Mouse (Mus musculus) hindbrain, embryonic 11.5 days (tissue): Measurements from ENCODE around the gene Spcs2. TPM values are rescaled to one million over a fixed set of nuclear protein-coding genes. Genes with fewer than 3 reads are reported as not detected.
"Not testable (repeated sequence)": the region's sequence is repeated elsewhere in the genome, so short reads cannot be mapped to it uniquely, and the experiment has no call there.

ENCODE experiments used
- ATAC-seq: fragments of 200-750 bp; cut with Nextera tagmentation; 2 replicates; pipeline ENCODE4 v1.8.0; 2017; ENCODE audit warnings: mild to moderate bottlenecking, moderate TSS enrichment, moderate library complexity; ENCODE audit not compliant: low FRiP score
- DNase-seq: peaks from one replicate; pipeline ENCODE4 v3.0.0-alpha.2; 2015; ENCODE audit warnings: low spot score
- H3K27ac ChIP-seq: fragments of 300-500 bp; sonication (generic); 2 replicates; pipeline ENCODE4 v1.5.1; 2014; ENCODE audit warnings: mild to moderate bottlenecking, low read depth, low read length
- H3K27me3 ChIP-seq: fragments of 300-500 bp; sonication (generic); 2 replicates; pipeline ENCODE4 v1.6.1; 2014; ENCODE audit warnings: mild to moderate bottlenecking, low read length, moderate library complexity, mixed read lengths; ENCODE audit not compliant: control insufficient read depth, insufficient read depth
- H3K36me3 ChIP-seq: fragments of 300-500 bp; sonication (generic); 2 replicates; pipeline ENCODE4 v1.6.1; 2014; ENCODE audit warnings: mild to moderate bottlenecking, low read length, moderate library complexity, mixed read lengths; ENCODE audit not compliant: control insufficient read depth, insufficient read depth
- H3K4me1 ChIP-seq: fragments of 300-500 bp; sonication (generic); replicated peaks from 2 replicates; pipeline ENCODE4 v1.6.1; 2014; ENCODE audit warnings: low read length, mixed read lengths; ENCODE audit not compliant: control insufficient read depth, insufficient read depth
- H3K4me2 ChIP-seq: fragments of 300-500 bp; sonication (generic); replicated peaks from 2 replicates; pipeline ENCODE4 v1.6.1; 2014; ENCODE audit warnings: mild to moderate bottlenecking, low read depth, low read length
- H3K4me3 ChIP-seq: fragments of 300-500 bp; sonication (generic); 2 replicates; pipeline ENCODE4 v1.5.1; 2014; ENCODE audit warnings: low read depth, low read length
- H3K9ac ChIP-seq: fragments of 300-500 bp; sonication (generic); 2 replicates; pipeline ENCODE4 v1.6.1; 2014; ENCODE audit warnings: low read depth, low read length
- H3K9me3 ChIP-seq: fragments of 300-500 bp; sonication (generic); 2 replicates; pipeline ENCODE4 v1.6.1; 2016; ENCODE audit warnings: low read length; ENCODE audit not compliant: control insufficient read depth
- WGBS: fragments of 180-500 bp; shearing (Covaris S2); extraction: QIAGEN DNeasy Blood & Tissue Kit; methylation state at CpG from one replicate; pipeline ENCODE4 v1.1.7; 2014; 5-methylcytosine and 5-hydroxymethylcytosine counted together
- polyA plus RNA-seq: library from polyadenylated mRNA; unstranded; fragments of >200 nt; fragmentation: Nextera tagmentation; extraction: Ambion mirVana; gene quantifications from 2 replicates; pipeline ENCODE4 v1.2.1, GENCODE M21; 2014

Gene Spcs2
- polyA plus RNA-seq, 1 experiment from 2014 or later: 356 TPM

DNA sequence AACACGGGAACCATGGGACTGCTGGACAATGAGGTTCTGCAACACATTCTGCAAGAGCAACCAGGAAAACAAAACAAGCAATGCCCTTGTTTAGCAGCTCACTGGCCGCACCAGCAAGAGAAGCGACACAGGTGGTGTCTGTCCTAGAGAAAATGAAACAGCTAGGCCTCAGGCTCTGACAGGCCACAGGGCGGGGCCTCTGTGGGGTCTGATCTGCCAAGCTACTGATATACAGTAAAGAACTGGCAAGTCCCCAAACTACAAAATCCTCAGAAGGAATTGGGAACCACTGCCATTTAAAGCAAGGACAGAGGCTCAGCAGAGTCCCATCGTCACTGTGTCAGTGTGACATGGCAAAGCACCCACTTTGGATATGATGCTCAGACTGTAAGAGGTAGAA, 40.8 kb downstream of the Spcs2 start:
- H3K27me3 ChIP-seq: no peaks in the 10 kb centered on the region
- H3K9ac ChIP-seq: no peak overlapping the region
- no peak for ATAC-seq
- no peak overlapping the region for H3K27ac ChIP-seq
- no peak for DNase-seq
- no peaks in the 10 kb centered on the region for H3K36me3 ChIP-seq
- no peaks in the 10 kb centered on the region for H3K4me1 ChIP-seq
- H3K4me2 ChIP-seq: no peak overlapping the region
- no peak overlapping the region for H3K4me3 ChIP-seq
- 82% methylated on average over 5 of the region's 5 CpGs for WGBS
- no peaks in the 10 kb centered on the region for H3K9me3 ChIP-seq

DNA sequence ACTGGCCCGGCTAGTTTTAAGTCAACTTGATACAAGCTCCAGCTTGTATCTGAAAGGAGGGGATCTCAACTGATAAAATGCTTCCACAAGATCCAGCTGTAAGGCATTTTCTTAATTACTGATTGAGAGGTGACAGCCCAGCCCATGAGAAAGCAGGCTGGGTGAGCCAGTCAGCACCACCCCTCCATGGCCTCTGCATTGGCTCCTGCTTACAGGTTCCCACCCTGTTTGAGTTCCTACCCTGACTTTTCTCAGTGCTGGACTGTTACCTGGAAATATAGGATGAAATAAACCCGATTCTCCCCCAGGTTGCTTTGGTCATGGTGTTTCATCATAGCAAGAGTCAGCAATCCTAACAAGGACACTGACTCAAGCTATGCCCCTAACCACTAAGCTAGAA, 41.3 kb downstream of the Spcs2 start:
- no peak for ATAC-seq
- Histone ChIP-seq H3K4me3 (no peak overlapping the region), H3K4me2 (no peak overlapping the region), H3K4me1 (no peaks in the 10 kb centered on the region), H3K27ac (no peak overlapping the region), H3K9ac (no peak overlapping the region), H3K27me3 (no peaks in the 10 kb centered on the region), H3K36me3 (no peaks in the 10 kb centered on the region), H3K9me3 (no peaks in the 10 kb centered on the region)
- DNase-seq: no peak
- WGBS: 84% methylated on average over 2 of the region's 2 CpGs

DNA sequence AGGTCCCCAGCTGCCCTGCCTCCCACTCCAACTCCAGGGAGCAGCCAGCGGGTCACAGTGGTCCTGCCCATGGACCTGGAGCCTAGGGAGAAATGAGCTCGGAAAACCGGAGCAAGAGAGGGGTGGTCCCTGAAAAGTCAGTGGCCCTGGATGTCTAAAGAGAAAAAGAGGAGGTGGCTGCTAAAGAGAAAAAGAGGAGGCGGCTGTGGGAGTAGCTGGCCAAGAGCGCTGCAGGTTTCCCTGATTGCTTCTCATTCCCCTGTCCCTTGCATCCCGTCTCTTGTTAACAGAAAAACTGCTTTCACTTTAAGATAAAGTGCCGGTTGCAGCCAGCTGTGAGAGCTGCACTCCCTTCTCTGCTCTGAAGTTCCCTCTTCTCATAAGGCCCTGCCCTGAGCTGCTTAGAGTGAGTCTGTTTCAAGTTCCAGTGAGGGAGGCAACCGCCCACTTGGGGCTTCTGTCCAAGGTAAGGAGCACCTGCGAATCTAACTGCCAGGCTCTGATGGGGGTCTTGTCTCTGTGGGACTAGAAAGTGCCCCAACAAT, 45.0 kb downstream of the Spcs2 start:
- H3K9ac ChIP-seq, H3K9me3 ChIP-seq, H3K4me2 ChIP-seq, H3K4me1 ChIP-seq, ATAC-seq, H3K27me3 ChIP-seq, H3K4me3 ChIP-seq, DNase-seq, H3K36me3 ChIP-seq, H3K27ac ChIP-seq: not testable (repeated sequence)
- 24% methylated on average over 9 of the region's 9 CpGs for WGBS

DNA sequence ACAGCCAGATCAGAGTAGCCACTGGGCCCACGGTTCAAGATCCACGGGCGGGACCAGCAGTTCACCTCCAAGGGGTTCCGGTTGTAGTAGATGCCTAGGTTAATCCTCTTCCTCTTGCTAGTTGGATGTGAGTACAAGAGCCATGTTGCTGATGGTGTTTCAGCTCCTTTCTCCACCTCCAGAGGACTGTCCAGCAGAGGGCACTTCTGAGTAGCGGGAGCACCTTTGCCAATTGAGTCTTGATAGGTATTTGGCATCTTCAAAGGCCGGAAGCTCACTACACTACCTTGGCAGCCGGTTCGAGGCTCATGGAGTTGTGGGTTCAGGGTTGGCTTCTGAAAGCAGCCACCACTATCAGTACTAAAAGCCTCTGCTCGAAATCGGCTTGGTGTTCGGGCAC, 49.9 kb downstream of the Spcs2 start:
- Histone ChIP-seq H3K9ac (no peak overlapping the region), H3K27me3 (no peaks in the 10 kb centered on the region), H3K36me3 (no peaks in the 10 kb centered on the region), H3K4me2 (no peak overlapping the region), H3K4me1 (no peaks in the 10 kb centered on the region), H3K27ac (no peak overlapping the region), H3K9me3 (no peaks in the 10 kb centered on the region), H3K4me3 (no peak overlapping the region)
- DNase-seq (no peak), ATAC-seq (no peak)
- WGBS: 91% methylated on average over 11 of the region's 11 CpGs

DNA sequence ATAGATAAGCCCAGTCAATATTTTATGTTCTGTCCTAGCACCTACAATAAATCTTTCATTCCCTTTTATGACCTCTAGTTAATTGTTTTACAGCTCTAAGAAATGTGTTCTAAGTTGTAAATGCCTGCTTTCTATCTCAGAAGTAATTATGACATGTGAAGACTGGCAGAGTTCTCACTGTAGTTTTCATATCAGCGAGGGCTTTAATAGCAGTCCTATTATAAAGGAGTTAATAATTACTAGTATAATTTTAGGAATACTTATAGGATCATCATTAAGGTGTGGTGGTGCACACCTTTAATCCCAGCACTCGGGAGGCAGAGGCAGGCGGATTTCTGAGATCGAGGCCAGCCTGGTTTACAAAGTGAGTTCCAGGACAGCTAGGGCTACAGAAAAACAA, 51.6 kb downstream of the Spcs2 start:
- H3K9me3 ChIP-seq: no peaks in the 10 kb centered on the region
- ATAC-seq (no peak), DNase-seq (no peak)
- H3K27ac ChIP-seq: no peak overlapping the region
- H3K9ac ChIP-seq: no peak overlapping the region
- H3K36me3 ChIP-seq: no peaks in the 10 kb centered on the region
- 95% methylated on average over 4 of the region's 4 CpGs for WGBS
- H3K27me3 ChIP-seq: no peaks in the 10 kb centered on the region
- no peak overlapping the region for H3K4me2 ChIP-seq
- no peak overlapping the region for H3K4me3 ChIP-seq
- no peaks in the 10 kb centered on the region for H3K4me1 ChIP-seq

DNA sequence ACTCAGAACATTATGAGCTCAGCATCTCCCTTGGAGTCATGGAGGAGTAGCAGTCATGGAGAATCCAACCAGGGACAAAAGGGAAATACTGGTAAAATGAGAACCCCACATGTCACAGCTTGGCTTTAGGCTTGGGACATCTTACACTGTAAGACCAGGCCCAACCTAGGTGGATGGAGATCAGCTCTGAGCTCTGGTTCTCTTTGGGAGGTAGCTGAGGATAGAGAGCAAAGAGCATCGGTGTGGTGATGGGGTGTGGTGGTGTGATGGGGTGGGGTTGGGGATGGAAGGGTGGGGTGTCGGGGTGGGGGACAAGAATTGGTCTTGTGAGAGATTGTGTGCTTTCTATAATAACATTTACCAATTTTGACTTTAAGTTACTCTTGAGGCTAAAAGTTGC, 52.4 kb downstream of the Spcs2 start:
- H3K36me3 ChIP-seq: no peaks in the 10 kb centered on the region
- H3K27ac ChIP-seq: no peak overlapping the region
- WGBS: 94% methylated on average over 2 of the region's 2 CpGs
- no peak overlapping the region for H3K4me2 ChIP-seq
- no peaks in the 10 kb centered on the region for H3K27me3 ChIP-seq
- no peaks in the 10 kb centered on the region for H3K4me1 ChIP-seq
- ATAC-seq: no peak
- H3K9me3 ChIP-seq: no peaks in the 10 kb centered on the region
- no peak for DNase-seq
- no peak overlapping the region for H3K4me3 ChIP-seq
- no peak overlapping the region for H3K9ac ChIP-seq

DNA sequence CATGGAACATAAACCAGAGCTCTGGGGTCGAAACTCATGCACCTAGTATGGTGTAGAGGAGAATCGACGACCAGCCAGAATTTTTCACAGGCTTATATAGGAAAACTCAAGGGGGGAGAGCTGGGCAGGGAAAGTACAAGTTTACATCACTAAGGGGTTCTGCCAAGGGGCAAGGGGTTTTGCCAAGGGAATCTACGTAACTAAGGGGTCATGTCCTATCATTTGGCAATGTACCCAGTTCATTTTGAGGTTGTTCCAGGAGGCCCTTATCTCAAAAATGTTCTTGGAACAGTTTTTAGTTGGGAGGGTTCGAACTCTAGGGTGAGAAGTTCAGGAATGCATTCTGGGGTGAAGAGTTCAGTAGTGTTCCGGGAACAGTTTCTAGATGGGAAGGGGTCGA, 56.2 kb downstream of the Spcs2 start:
- H3K27ac ChIP-seq, H3K36me3 ChIP-seq, H3K4me3 ChIP-seq, H3K4me2 ChIP-seq, H3K4me1 ChIP-seq, H3K9me3 ChIP-seq, H3K9ac ChIP-seq, ATAC-seq, H3K27me3 ChIP-seq, DNase-seq: not testable (repeated sequence)
- 82% methylated on average over 7 of the region's 7 CpGs for WGBS

DNA sequence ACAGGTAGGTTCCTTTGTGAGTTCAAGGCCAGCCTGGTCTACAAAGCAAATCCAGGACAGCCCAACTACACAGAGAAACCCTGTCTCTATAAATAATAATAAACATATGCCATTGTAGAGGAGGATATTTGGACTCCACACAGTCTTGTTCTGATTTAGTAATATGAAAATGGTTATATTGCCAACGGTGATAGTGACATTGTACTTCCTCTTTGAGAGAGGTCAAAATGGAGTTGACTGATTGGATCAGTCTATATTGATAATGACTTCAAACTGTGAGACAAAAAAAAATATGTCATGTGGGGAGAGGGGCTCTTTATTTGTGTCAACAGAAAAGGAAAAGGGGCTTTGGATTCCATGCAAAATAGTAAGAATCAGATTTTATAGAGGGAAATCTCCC, 57.9 kb downstream of the Spcs2 start:
- Histone ChIP-seq H3K9me3 (no peaks in the 10 kb centered on the region), H3K4me3 (no peak overlapping the region), H3K27me3 (no peaks in the 10 kb centered on the region), H3K4me2 (no peak overlapping the region), H3K4me1 (no peaks in the 10 kb centered on the region), H3K27ac (no peak overlapping the region), H3K9ac (no peak overlapping the region), H3K36me3 (no peaks in the 10 kb centered on the region)
- DNase-seq (no peak), ATAC-seq (no peak)
- 87% methylated on average over 1 of the region's 1 CpGs for WGBS

DNA sequence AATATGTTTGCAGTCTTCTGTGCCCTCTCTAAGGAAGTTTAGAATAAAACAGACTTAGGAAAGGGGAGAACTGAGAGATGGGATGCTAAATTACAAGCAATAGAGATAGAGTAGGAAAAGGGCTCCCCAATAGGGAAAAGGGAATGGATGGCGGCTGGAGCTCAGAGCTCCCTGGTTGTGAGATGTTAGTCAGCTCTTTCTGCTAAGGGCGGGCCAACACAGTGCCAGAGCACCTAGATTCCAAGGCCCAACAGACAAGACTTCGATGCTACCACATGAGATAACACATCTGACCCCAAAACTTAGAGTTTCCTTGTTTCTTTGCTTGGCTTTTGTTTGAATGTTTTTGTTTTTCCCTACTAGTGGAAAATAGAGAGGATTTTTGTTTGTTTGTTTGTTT, 59.2 kb downstream of the Spcs2 start:
- H3K27ac ChIP-seq, DNase-seq, H3K4me2 ChIP-seq, H3K4me3 ChIP-seq, ATAC-seq, H3K27me3 ChIP-seq, H3K4me1 ChIP-seq, H3K9me3 ChIP-seq, H3K9ac ChIP-seq, H3K36me3 ChIP-seq: not testable (repeated sequence)
- 94% methylated on average over 3 of the region's 3 CpGs for WGBS
